8 mouse cellular contexts compared by ENCODE assay signal in the genomic region with DNA sequence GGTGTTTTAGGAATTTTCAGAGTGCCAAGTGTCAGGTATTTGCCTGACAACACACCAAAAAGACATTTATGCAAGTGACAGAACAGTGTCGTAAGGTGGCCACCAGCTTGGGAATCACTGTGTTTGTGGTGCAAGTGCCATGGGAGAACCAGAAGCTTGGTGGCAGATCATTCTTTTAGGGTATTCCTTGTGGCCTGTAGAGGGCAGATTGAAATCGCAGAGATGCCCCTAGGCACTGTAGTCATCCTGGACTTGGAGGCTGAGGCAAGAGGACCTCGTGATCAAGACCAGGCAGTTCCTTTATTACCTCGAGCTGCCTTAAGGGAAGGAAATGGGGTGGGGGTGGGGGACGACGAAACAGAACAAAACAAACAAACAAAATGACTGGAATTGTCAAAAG.
DNase-seq lines count a peak whose midpoint lies in the region; ATAC-seq and TF ChIP-seq lines count a peak whose summit lies in the region.

No protein-coding gene starts in this region.

- no peaks in the 10 kb centered on the region for H3K27me3 ChIP-seq in intestine, postnatal 0 days (replicated peaks; ENCODE audit: control insufficient read depth, insufficient read depth, low read length)

- DNase-seq in layer of hippocampus, adult 11-12 months (ENCODE audit: low spot score), result peak; percentile 38
- DNase-seq in layer of hippocampus, adult 8-10 months (ENCODE audit: low spot score in 2 of 2), result no peak
- peak; percentile 18 for DNase-seq in ZHBTc4 (ENCODE audit: low read depth, low spot score)
- DNase-seq in Muller cell, postnatal 12 days (ENCODE audit: inconsistent ontology term), result no peak
- no peak for DNase-seq in cerebellum, adult 11-12 months

- no peak overlapping the region for H3K27ac ChIP-seq in intestine, postnatal 0 days (ENCODE audit: low read depth, low read length)

- no peaks in the 10 kb centered on the region for H3K36me3 ChIP-seq in intestine, postnatal 0 days (ENCODE audit: control insufficient read depth, insufficient read depth)

- no peak overlapping the region for H3K9ac ChIP-seq in intestine, postnatal 0 days (ENCODE audit: low read depth, low read length)

- TF ChIP-seq CTCF in intestine, postnatal 0 days (IDR thresholded peaks at IDR 0.05; ENCODE audit: low read depth), result peak; percentile 48

- no peaks in the 10 kb centered on the region for H3K9me3 ChIP-seq in intestine, postnatal 0 days (ENCODE audit: control insufficient read depth)

- 72% methylated on average over 6 of the region's 6 CpGs for WGBS in intestine, postnatal 0 days

- no peak overlapping the region for H3K4me2 ChIP-seq in intestine, postnatal 0 days (replicated peaks; ENCODE audit: low read depth)

- no peak for ATAC-seq in intestine, postnatal 0 days
- ATAC-seq in megakaryocyte-erythroid progenitor cell, adult 5-6 weeks (replicated peaks; ENCODE audit: low FRiP score, low TSS enrichment, poor library complexity, severe bottlenecking), result peak; percentile 59
- ATAC-seq in erythroid progenitor cell, adult 5-6 weeks (replicated peaks; ENCODE audit: low FRiP score, poor library complexity, severe bottlenecking), result no peak

- H3K4me3 ChIP-seq in intestine, postnatal 0 days (ENCODE audit: low read depth, low read length), result no peak overlapping the region

- no peaks in the 10 kb centered on the region for H3K4me1 ChIP-seq in intestine, postnatal 0 days (replicated peaks; ENCODE audit: control insufficient read depth, insufficient read depth, low read length)

Comparison
In these comparisons a context has a peak if more than half of its experiments do, and no peak if none do; other contexts are left out.
1. DNase-seq: peak in layer of hippocampus, adult 11-12 months (single experiment) and ZHBTc4 (single experiment); none in layer of hippocampus, adult 8-10 months (0 of 2), Muller cell, postnatal 12 days (single experiment) and cerebellum, adult 11-12 months (single experiment).